Mouse (Mus musculus): ENCODE results near the gene Prdm15.

Gene Prdm15

DNA sequence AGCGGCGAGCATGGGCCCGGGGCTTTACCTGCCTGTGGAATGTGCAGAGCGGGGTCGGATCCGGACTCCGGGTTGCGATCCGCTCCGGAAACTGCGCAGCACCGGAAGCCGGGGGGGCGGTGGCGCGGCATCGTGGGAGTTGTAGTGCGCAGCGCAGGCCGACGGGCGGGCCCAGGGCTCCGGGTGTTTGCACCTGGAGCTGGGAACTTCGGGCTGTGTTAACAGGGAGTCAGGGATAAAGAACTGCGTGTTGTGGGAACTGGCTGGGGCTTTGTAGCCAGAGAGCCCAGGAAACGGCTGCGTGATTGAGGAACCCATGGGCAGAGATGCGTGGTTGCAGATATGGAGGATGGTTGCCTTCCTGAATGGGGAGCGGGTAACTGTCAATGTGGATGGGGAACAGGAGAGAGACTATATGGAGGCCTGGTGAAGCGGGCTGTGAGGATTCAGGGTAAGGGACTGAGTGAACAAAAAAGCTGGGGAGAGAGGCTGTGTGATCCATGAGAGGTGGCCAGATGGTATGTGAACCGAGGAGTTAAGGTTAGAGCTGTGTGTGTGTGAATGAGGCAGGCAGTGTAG is at the start of gene Prdm15:
TSS of gene Prdm15 (minus strand) at position 110 of the 579 bp plus-strand sequence.
- peak; percentile 72 for DNase-seq (ENCODE audit: low spot score)

DNA sequence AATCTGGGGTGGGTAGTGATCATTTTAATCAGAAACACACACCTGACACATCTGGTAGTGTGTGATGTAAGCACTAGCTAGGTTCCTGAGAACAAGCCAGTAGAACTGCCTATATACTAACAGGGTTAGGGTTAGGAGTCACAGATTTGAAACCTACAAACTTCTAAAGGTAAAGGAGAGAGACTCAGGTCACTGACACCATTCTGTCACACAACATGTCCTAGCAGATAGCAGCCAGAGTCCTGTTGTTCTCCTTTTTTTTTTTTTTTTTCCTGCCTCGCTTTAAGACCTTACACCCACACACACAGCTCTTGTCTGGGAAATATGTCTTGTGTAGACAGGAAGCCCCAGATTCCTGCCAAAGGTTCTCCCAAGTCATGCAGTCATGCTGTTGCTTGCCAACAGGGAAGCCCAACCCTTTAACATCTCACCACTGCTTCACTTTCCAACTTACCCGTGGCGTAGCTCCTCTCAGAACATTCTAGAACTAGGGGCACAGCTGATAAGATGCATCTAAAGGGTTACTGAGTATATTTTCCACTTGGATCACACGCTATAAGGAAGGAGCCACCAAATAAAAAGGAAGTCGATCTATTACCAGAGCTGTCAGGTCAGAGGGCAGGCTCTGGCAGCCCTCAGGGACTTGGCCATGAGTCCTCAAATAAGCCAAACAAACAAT is 45.8 kb upstream of the Prdm15 start:
- peak; percentile 38 for DNase-seq (ENCODE audit: low spot score)

GRCm38 (mm10) chr16:97887762-97888161 is 36.1 kb upstream of the Prdm15 start:
- DNase-seq (ENCODE audit: low spot score), result no peak

GRCm38 (mm10) chr16:97883696-97884095 is 32.0 kb upstream of the Prdm15 start:
- DNase-seq (ENCODE audit: low spot score), result no peak

DNA sequence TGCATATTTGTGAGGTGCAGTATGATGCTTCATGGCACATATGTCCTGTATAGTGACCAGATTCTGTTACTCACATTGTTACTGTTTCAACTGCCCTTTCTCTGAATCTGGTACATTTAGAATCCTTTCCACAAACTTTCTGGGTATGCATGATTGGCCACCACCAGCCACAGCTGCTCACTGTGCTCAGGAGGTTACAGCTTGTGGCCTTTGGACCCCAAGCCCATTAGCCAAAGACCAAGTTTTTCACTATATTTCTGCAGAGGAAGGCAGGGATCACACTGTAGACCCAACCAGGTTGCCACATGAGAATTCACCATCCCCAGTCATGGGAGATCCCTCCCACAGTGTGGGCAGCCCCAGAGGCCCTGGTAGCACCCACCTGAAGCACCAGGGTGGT is 31.2 kb upstream of the Prdm15 start:
- DNase-seq (ENCODE audit: low spot score), result no peak

GRCm38 (mm10) chr16:97879134-97879533 is 27.5 kb upstream of the Prdm15 start:
- DNase-seq (ENCODE audit: low spot score), result no peak

GRCm38 (mm10) chr16:97877502-97877901 is 25.9 kb upstream of the Prdm15 start:
- no peak for DNase-seq (ENCODE audit: low spot score)

DNA sequence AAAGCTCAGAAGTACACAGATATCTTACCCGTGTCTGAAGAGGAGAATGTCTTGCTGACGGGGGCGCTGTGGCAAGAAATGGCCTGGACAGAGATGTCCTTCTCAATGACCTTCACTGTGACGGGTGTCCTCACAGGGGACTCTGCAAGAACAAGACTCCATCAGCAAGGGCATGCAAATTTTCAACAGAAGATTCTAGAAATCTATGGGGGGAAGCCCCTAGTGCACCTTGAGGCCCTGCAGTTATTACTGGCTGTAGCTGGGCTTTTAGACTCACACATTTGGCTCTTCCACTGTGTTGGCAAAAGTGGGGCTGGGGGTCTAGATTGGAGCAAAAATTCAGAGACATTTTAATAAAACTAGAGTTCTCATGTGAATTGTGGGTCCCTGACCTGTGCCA is 23.5 kb upstream of the Prdm15 start:
- no peak for DNase-seq (ENCODE audit: low spot score)

- DNase-seq (ENCODE audit: low spot score), result no peak
Observed at GRCm38 (mm10) chr16:97874376-97874775, 22.7 kb upstream of the Prdm15 start.

GRCm38 (mm10) chr16:97872657-97873056 is 21.0 kb upstream of the Prdm15 start:
- DNase-seq (ENCODE audit: low spot score), result no peak

- DNase-seq (ENCODE audit: low spot score), result no peak
Observed at GRCm38 (mm10) chr16:97869193-97870102, 17.8 kb upstream of the Prdm15 start.

DNA sequence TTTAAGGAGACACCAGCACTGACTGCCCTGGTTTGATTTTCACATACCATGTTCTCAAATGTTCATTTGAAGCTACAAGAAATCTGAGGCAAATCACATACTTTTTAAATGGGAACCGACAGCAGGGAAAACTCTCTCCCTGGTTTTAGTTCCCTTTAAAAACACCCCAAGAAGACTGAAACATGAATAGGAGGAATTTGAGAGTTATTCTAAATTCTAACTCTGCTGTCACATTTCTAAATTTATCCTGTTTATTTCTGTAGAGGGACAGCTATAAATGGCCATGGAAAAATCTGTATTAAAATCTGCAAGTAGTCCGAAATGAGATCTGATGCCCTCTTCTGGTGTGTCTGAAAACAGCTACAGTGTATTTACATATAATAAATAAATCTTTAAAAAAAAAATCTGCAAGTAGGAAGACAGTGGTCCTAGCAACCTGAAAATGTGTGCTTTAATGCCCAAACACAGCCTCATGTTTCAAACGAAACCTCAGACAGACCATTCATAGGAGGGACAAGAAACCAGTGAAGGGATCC is 12.3 kb upstream of the Prdm15 start:
- DNase-seq (ENCODE audit: low spot score), result no peak

- no peak for DNase-seq (ENCODE audit: low spot score)
Observed at GRCm38 (mm10) chr16:97856050-97856449, 4.4 kb upstream of the Prdm15 start.

DNA sequence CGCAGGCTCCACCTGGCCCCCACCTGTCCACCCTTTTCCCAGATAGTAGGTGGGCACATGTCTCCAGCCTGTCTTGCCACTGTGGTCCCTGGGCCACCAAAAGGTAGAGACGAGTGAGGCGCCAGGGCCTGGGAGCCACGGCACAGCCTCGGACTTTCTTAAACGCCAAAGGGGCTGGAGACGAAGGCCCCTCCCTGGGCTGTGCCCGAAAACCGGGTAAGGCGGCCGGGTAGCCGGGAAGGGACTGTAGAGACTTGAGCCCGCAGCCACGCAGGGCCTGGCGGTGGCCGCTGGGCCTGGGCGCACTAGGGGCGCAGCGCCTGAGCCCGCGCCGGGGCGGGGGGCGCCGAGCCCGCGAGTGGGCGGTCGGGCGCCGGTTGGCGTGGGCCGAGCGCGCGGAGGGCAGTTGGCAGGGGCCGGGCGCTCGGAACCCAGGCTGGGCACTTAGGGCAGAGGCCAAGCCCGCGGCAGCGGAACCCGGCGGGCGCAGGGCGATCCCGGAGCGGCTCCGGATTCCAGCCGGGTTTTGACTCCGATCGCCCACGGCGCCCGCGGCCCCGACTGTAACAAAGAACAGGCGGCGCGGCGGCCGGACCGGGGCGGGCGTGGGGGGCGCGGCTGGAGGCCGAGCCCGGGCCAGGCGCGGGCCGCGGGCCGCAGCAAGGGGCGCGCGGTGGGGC is 449 bp downstream of the Prdm15 start:
- peak; percentile 80 for DNase-seq (ENCODE audit: low spot score)

DNA sequence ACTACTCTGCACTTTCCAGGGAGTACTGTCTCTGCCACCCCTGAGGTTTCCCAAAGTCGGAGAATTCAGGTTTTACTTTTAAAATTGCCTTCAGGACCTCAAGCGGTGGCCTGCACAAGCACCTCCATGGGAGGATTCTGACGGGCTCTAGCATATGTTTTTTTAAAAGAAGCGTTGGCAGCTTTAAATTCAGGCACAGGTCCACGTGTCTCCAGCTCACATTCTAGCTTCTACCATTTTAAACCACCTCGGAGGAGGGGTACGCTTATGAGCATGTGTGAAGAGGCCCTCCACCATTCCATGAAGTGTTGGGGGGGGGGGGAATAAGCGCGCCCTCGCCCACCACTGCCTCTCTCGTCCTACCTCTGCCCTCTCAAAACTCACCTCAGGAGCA is 986 bp downstream of the Prdm15 start:
- DNase-seq (ENCODE audit: low spot score), result no peak

DNA sequence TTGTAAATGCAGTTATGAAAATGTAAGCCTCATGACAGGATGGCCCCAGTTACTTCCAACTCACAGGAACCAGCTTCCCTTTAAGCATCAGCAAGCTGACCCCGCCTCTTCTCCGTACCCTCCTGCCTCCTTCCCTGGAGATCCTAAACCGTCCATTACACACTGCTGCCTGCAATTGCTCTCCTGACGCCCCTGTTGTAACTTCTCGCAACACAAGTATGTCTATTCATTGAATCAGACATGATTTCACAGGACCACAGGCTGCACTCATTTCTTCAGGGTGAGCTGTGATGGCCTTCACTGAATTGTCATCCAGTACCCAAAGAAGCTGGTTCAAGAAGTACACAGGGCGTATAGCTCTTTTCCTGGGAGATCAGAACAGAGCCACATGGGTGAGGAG is 2.8 kb downstream of the Prdm15 start:
- DNase-seq (ENCODE audit: low spot score), result no peak

DNA sequence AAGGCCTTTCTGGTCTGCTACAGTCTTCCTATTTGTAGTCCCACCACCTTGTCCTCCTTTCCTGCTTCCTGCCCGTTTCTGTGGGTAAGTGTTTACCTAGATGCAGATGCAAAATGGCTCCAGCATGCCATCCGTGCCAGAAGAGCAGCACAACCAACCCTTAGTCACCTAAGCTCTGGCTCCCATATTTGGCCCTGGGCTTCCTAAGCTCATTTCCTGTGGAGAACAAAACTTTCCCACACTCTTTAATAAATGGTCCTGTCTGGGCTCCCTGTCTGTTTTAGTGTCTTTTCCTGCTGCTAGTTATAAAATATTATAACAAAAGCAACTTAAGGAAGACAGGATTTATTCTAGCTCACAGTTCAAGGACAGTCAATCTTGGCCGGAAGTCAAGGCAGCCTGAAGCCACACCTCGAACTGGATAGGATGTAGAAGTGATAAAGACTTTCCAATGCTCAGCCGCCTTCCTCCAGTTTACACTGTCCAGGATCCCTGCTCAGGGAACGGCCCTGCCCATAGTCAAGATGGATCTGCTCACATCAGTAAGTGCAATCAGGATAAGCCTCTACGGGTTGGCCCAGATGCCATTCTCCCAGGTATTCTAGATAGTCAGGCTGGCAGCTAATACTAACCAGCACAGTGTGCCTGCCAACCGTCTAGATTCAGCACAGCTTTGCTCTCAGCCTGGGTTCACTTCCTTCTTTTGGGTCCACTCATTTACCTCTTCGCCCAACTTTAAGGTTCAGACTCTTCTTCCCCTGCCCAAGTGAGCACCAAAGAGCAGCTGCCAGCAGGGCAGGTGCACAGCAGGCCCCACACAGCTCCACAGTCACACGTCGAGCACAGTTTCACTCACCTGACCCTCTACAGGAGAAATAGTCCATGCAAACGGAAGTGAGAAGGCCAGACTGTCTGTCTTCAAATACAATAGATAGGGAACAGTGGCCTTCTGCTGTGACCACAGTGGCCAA is 6.4 kb downstream of the Prdm15 start:
- peak; percentile 33 for DNase-seq (ENCODE audit: low spot score)

GRCm38 (mm10) chr16:97832154-97832553 is 19.5 kb downstream of the Prdm15 start:
- no peak for DNase-seq (ENCODE audit: low spot score)

DNA sequence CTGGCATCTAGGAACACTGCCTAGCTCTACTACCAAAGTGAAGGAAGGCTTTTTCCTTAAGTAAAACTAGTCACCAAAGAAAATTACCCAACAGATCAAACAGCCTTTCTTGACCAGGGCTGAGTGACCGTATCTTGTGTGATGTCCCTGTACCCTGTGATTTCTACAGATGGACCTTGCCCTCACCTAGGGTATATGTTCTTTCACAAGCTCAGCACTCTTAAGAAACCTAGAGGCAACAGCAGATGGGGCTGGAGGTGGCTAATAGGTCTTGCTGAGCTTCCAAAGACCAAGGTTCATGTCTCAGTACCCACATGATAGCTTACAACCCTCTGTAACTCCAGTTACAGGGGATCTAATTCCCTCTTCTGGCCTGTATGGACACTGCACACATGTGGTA is 23.4 kb downstream of the Prdm15 start:
- DNase-seq (ENCODE audit: low spot score), result no peak

DNA sequence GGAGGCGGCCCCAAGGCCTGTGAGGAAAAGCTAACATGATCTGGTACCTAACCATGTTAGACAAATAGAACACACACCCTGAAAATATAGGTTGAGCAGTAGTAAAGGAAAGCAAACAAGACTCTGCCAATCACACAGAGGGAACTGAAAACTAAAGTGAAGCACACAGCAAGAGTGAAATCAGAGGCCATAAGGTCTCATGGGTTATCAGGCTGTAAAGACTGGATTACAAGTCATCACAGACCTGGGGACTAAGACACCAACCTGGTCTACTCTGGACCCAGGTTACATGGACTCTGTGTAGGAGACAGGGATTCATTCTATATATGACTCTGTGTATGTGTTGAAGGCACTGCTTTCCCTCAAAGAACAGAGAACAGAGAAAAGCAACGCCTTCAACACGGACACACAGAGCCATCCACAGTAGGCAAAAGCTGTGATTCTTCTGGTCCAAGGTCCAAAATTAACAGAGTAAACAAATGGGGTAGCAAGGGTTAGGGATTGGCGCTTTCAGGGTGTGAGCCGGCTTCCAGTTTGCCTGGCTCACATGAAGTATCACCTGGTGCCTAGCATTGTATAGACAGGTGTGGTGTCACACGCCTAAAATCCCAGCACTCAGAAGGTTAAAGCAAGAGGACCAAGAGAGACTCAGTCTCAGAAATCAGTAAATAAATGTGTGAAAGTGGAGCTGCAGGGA is 28.2 kb downstream of the Prdm15 start:
- no peak for DNase-seq (ENCODE audit: low spot score)
